Mouse (Mus musculus): ENCODE measurements around the gene Pla2g12a.

Pla2g12a gene

GRCm38 (mm10) chr3:129886430-129886829 lies 8.0 kb downstream of the Pla2g12a start:
- ChIA-PET CTCF (interaction anchor here in 2 of 4 experiments (0.5 to 1.0 kb wide), 2 partner anchors 32 to 463 kb away, joined by 3 to 6 read pairs; no protein-coding TSS in a partner anchor), POLR2A (no interaction called here)

GRCm38 (mm10) chr3:129887779-129888517 lies 9.5 kb downstream of the Pla2g12a start:
- CTCF ChIA-PET: no interaction called here
- POLR2A ChIA-PET: interaction anchor here in 2 of 4 experiments (0.9 to 1.5 kb wide), 7 partner anchors 8 to 138 kb away, joined by 3 to 6 read pairs (median 3); no protein-coding TSS in a partner anchor

- ChIA-PET POLR2A (no interaction called here), CTCF (no interaction called here)
These were observed 13.6 kb downstream of the Pla2g12a start for GRCm38 (mm10) chr3:129892003-129892402.

- CTCF ChIA-PET: no interaction called here
- POLR2A ChIA-PET: no interaction called here
These were observed 14.7 kb downstream of the Pla2g12a start for GRCm38 (mm10) chr3:129893143-129893542.

- ChIA-PET POLR2A (no interaction called here), CTCF (interaction anchor here in 1 of 4 experiments (0.5 kb wide), 1 partner anchor 19 kb away, joined by 6 read pairs; no protein-coding TSS in a partner anchor)
These were observed 18.2 kb downstream of the Pla2g12a start for GRCm38 (mm10) chr3:129896591-129896990.

GRCm38 (mm10) chr3:129898886-129899285 lies 20.5 kb downstream of the Pla2g12a start:
- ChIA-PET CTCF (interaction anchor here in 3 of 4 experiments (0.5 to 1.2 kb wide), 4 partner anchors 19 to 162 kb away, joined by 3 to 4 read pairs (median 4); partner anchors contain the start of gene Sec24b (in 1 of the 3)), POLR2A (interaction anchor here in 3 of 4 experiments (0.6 to 1.8 kb wide), 8 partner anchors 9 to 982 kb away, joined by 3 to 6 read pairs (median 4); partner anchors contain the start of gene Pla2g12a (in 2 of the 3))

GRCm38 (mm10) chr3:129901271-129901809 lies 22.9 kb downstream of the Pla2g12a start, which contains the start of gene Casp6:
TSS of gene Casp6 (plus strand) at chr3:129901425.
- POLR2A ChIA-PET: no interaction called here
- CTCF ChIA-PET: interaction anchor here in 1 of 4 experiments (0.6 kb wide), 1 partner anchor 1688 kb away, joined by 4 read pairs; no protein-coding TSS in a partner anchor

GRCm38 (mm10) chr3:129903369-129903768 lies 25.0 kb downstream of the Pla2g12a start:
- CTCF ChIA-PET: interaction anchor here in 1 of 4 experiments (1.5 kb wide), 1 partner anchor 15 kb away, joined by 3 read pairs; no protein-coding TSS in a partner anchor
- POLR2A ChIA-PET: no interaction called here

- CTCF ChIA-PET: no interaction called here
These were observed 25.5 kb downstream of the Pla2g12a start for GRCm38 (mm10) chr3:129903866-129904265.

GRCm38 (mm10) chr3:129904381-129905132 lies 26.2 kb downstream of the Pla2g12a start:
- ChIA-PET POLR2A (no interaction called here), CTCF (interaction anchor here in 1 of 4 experiments (0.6 kb wide), 1 partner anchor 82 kb away, joined by 4 read pairs; the partner anchor contains the start of gene Rrh)

More at GRCm38 (mm10) chr3:129903866-129904265, 25.5 kb downstream of the Pla2g12a start:
- POLR2A ChIA-PET: no interaction called here

- POLR2A ChIA-PET: no interaction called here
- CTCF ChIA-PET: interaction anchor here in 1 of 4 experiments (0.6 kb wide), 1 partner anchor 983 kb away, joined by 3 read pairs; no protein-coding TSS in a partner anchor
These were observed 33.6 kb downstream of the Pla2g12a start for GRCm38 (mm10) chr3:129912025-129912424.

- POLR2A ChIA-PET: no interaction called here
- CTCF ChIA-PET: no interaction called here
These were observed 34.8 kb downstream of the Pla2g12a start for GRCm38 (mm10) chr3:129913241-129913640.

- CTCF ChIA-PET: interaction anchor here in 1 of 4 experiments (1.5 kb wide), 1 partner anchor 143 kb away, joined by 5 read pairs; no protein-coding TSS in a partner anchor
- POLR2A ChIA-PET: no interaction called here
These were observed 39.0 kb downstream of the Pla2g12a start for GRCm38 (mm10) chr3:129917424-129917823.

GRCm38 (mm10) chr3:129918434-129918833 lies 40.0 kb downstream of the Pla2g12a start:
- POLR2A ChIA-PET: interaction anchor here in 1 of 4 experiments (0.6 kb wide), 1 partner anchor 10 kb away, joined by 4 read pairs; no protein-coding TSS in a partner anchor
- CTCF ChIA-PET: interaction anchor here (0.6 to 1.5 kb wide), 20 partner anchors 16 to 772 kb away, joined by 3 to 5 read pairs (median 3); partner anchors contain the start of gene Mcub (in 1 of the 4)

- POLR2A ChIA-PET: no interaction called here
- CTCF ChIA-PET: no interaction called here
These were observed 45.2 kb downstream of the Pla2g12a start for GRCm38 (mm10) chr3:129923581-129923980.

GRCm38 (mm10) chr3:129925861-129926260 lies 47.5 kb downstream of the Pla2g12a start:
- ChIA-PET POLR2A (no interaction called here), CTCF (no interaction called here)

GRCm38 (mm10) chr3:129930213-129930778 lies 51.9 kb downstream of the Pla2g12a start:
- CTCF ChIA-PET: interaction anchor here in 2 of 4 experiments (0.5 to 0.6 kb wide), 2 partner anchors 9 to 222 kb away, joined by 4 to 6 read pairs; no protein-coding TSS in a partner anchor
- POLR2A ChIA-PET: interaction anchor here in 1 of 4 experiments (0.7 kb wide), 1 partner anchor 28 kb away, joined by 4 read pairs; no protein-coding TSS in a partner anchor

GRCm38 (mm10) chr3:129932443-129932842 lies 54.0 kb downstream of the Pla2g12a start:
- POLR2A ChIA-PET: no interaction called here
- CTCF ChIA-PET: no interaction called here

GRCm38 (mm10) chr3:129936561-129936960 lies 58.2 kb downstream of the Pla2g12a start:
- ChIA-PET POLR2A (no interaction called here), CTCF (interaction anchor here in 1 of 4 experiments (0.5 kb wide), 1 partner anchor 401 kb away, joined by 3 read pairs; no protein-coding TSS in a partner anchor)
